Mouse (Mus musculus): ENCODE measurements around the gene 4930563M21Rik.

- TF ChIP-seq POLR2A (IDR thresholded peaks at IDR 0.05; ENCODE audit: borderline replicate concordance, insufficient read depth, low read length) = peak; percentile 50; the same call in 1 of the 2 replicates
- no peak for TF ChIP-seq CTCF (IDR thresholded peaks at IDR 0.05; ENCODE audit: borderline replicate concordance, insufficient read depth, low read depth, low read length)
Observed at GRCm38 (mm10) chr9:55937664-55938617, 72.4 kb downstream of the 4930563M21Rik start, which contains the start of gene Scaper.
